Mouse (Mus musculus) heart, embryonic 14.5 days (tissue): ENCODE data around the gene Palm. TPM values are rescaled to one million over a fixed set of nuclear protein-coding genes. Genes with fewer than 3 reads are reported as not detected.

Experiments
- ATAC-seq: fragments of 200-750 bp; cut with Nextera tagmentation; 2 replicates; pipeline ENCODE4 v1.8.0; 2017; ENCODE audit warnings: low read depth, moderate TSS enrichment; ENCODE audit not compliant: insufficient number of reproducible peaks, insufficient read depth, low FRiP score
- H3K27ac ChIP-seq, 2 experiments: fragments of 200-500 bp in 1 of 2; fragments of 300-500 bp in 1 of 2; sonication (generic) in 1 of 2; replicated peaks in 1 of 2; 2 replicates each; pipeline ENCODE4 v1.5.1; 2012 to 2014; ENCODE audit warnings: low read depth in 2 of 2, low read length in 2 of 2, control low read depth in 1 of 2, mild to moderate bottlenecking in 1 of 2, mixed read lengths in 1 of 2; ENCODE audit not compliant: control insufficient read depth in 1 of 2, insufficient read depth in 1 of 2
- H3K27me3 ChIP-seq: fragments of 300-500 bp; sonication (generic); 2 replicates; pipeline ENCODE4 v1.6.1; 2014; ENCODE audit warnings: mild to moderate bottlenecking, low read length, control low read depth; ENCODE audit not compliant: control insufficient read depth, insufficient read depth
- H3K36me3 ChIP-seq: fragments of 300-500 bp; sonication (generic); 2 replicates; pipeline ENCODE4 v1.6.1; 2014; ENCODE audit warnings: mild to moderate bottlenecking, control low read depth, low read length, mixed read lengths; ENCODE audit not compliant: control insufficient read depth, insufficient read depth
- H3K4me1 ChIP-seq, 2 experiments: fragments of 200-500 bp in 1 of 2; fragments of 300-500 bp in 1 of 2; sonication (generic) in 1 of 2; 2 replicates each; pipeline ENCODE4 v1.6.1; 2012 to 2014; ENCODE audit warnings: low read length in 2 of 2, control low read depth in 1 of 2, mixed read lengths in 1 of 2; ENCODE audit not compliant: control insufficient read depth in 2 of 2, insufficient read depth in 2 of 2
- H3K4me2 ChIP-seq: fragments of 300-500 bp; sonication (generic); 2 replicates; pipeline ENCODE4 v1.6.1; 2014; ENCODE audit warnings: mild to moderate bottlenecking, low read length
- H3K4me3 ChIP-seq, 2 experiments: fragments of 200-500 bp in 1 of 2; fragments of 300-500 bp in 1 of 2; sonication (generic) in 1 of 2; 2 replicates each; pipeline ENCODE4 v1.5.1; 2012 to 2014; ENCODE audit warnings: low read length in 2 of 2, mild to moderate bottlenecking in 2 of 2, control low read depth in 1 of 2, low read depth in 1 of 2, moderate library complexity in 1 of 2; ENCODE audit not compliant: control insufficient read depth in 1 of 2, insufficient read depth in 1 of 2
- H3K9ac ChIP-seq: fragments of 300-500 bp; sonication (generic); 2 replicates; pipeline ENCODE4 v1.6.1; 2014; ENCODE audit warnings: mild to moderate bottlenecking, low read length
- H3K9me3 ChIP-seq: fragments of 300-500 bp; sonication (generic); 2 replicates; pipeline ENCODE4 v1.6.1; 2016; ENCODE audit warnings: low read length, control low read depth; ENCODE audit not compliant: control insufficient read depth
- WGBS: fragments of 180-500 bp; shearing (Covaris S2); extraction: QIAGEN DNeasy Blood & Tissue Kit; methylation state at CpG from one replicate; pipeline ENCODE4 v1.1.7; 2014; 5-methylcytosine and 5-hydroxymethylcytosine counted together
- polyA plus RNA-seq: library from polyadenylated mRNA; unstranded; fragments of >200 nt; fragmentation: Nextera tagmentation; extraction: Ambion mirVana; gene quantifications from 2 replicates; pipeline ENCODE4 v1.2.1, GENCODE M21; 2014

Gene Palm
- polyA plus RNA-seq, 1 experiment from 2014 or later: 68.1 TPM

DNA sequence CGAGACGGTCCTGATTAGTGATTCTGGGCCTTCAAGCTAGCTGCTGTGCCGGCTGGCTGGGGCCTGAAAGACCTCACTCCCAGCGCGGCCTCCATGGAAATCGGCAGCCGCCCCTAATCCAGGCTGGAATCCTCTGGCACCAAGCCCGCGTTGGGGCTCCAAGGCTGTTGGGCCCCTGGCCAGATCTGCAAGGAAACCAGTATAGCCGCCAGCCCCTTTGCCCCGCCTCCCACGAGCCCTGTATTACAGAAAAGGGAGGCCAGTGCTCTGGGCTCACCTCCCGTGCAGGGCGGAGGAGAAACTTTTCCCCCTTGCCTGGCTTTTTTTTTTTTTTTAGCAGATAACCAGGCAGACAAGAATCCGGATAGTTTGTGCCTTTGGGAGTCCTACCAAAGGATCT is 60.0 kb downstream of the Palm start:
- no peaks in the 10 kb centered on the region for H3K9me3 ChIP-seq
- H3K27me3 ChIP-seq: no peaks in the 10 kb centered on the region
- under 1% methylated on average over 15 of the region's 15 CpGs for WGBS
- peak overlapping the region; percentile 90 for H3K9ac ChIP-seq
- peaks cover 26% of the 10 kb centered on the region; the same call in 1 of the 2 replicates for H3K36me3 ChIP-seq
- peak overlapping the region; percentile 62 to 94 for H3K4me3 ChIP-seq
- H3K27ac ChIP-seq: peak overlapping the region; percentile 100
- peaks cover 46 to 53% of the 10 kb centered on the region in 2 experiments for H3K4me1 ChIP-seq
- ATAC-seq: peak; percentile 52
- peak overlapping the region; percentile 93 for H3K4me2 ChIP-seq

GRCm38 (mm10) chr10:79853860-79854795 is 60.8 kb downstream of the Palm start, which contains the start of gene Ptbp1:
Ptbp1 (plus strand) TSS chr10:79854427.
- H3K27ac ChIP-seq: peak within 1 kb of the TSS; percentile 100
- H3K27me3 ChIP-seq: no peaks in the 10 kb centered on the region
- no peaks in the 10 kb centered on the region for H3K9me3 ChIP-seq
- ATAC-seq: peak; percentile 88
- under 1% methylated on average over 75 of the region's 75 CpGs for WGBS
- peak within 1 kb of the TSS; percentile 97 for H3K4me2 ChIP-seq
- H3K4me1 ChIP-seq: peaks cover 54 to 61% of the 10 kb centered on the region in 2 experiments
- peaks cover 32% of the 10 kb centered on the region for H3K36me3 ChIP-seq
- peak within 1 kb of the TSS; percentile 99 for H3K9ac ChIP-seq
- H3K4me3 ChIP-seq: peak within 1 kb of the TSS; percentile 90 to 94

DNA sequence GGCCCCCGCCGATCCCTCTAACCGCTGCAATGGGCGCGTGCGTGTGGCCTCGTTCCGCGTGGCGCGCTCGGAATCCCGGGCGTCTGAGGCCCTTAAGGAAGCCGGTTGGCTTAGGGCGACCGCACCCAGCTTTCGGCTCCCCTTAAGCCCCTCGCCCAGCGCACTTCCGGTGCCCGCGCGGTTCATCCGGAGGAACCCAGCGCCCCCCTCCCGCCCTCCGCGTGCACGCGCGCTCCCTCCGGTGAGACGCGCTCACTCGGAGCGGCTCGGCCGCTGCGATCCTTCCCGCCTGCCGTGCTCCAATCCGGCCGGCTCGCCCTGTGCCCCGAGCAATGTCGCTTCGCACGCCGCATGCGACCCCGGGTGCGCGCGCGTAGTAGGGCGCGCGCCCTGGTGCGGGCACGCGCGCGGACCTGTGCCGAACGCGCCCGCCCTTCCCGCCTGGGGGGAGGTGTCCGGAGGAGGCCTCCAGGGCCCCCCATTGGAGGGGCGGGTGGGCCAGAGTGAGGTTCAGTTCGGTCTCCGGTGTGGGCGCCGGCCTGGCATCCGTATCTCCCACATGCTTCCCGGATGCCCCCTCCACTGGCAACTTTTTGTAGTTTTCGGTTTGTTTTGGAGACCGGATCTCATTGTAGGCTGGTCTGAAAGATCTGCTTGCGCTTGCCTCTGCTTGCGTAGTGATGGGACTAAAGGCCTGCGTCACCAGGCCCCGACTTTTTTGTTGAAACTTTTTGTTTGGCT is 61.6 kb downstream of the Palm start:
- Histone ChIP-seq H3K4me2 (peak overlapping the region; percentile 97), H3K27ac (peak overlapping the region; percentile 99 to 100), H3K27me3 (no peaks in the 10 kb centered on the region), H3K36me3 (peaks cover 40% of the 10 kb centered on the region), H3K4me1 (peaks cover 53 to 69% of the 10 kb centered on the region in 2 experiments), H3K9me3 (no peaks in the 10 kb centered on the region), H3K9ac (peak overlapping the region; percentile 99), H3K4me3 (peak overlapping the region; percentile 90 to 94)
- ATAC-seq: peak; percentile 16; the same call in 1 of the 2 replicates
- WGBS: under 1% methylated on average over 79 of the region's 83 CpGs

- Histone ChIP-seq H3K36me3 (peaks cover 47% of the 10 kb centered on the region), H3K27me3 (no peaks in the 10 kb centered on the region), H3K4me1 (peaks cover 50 to 68% of the 10 kb centered on the region in 2 experiments), H3K4me2 (peak overlapping the region; percentile 97), H3K9ac (peak overlapping the region; percentile 99), H3K27ac (peak overlapping the region; percentile 99 to 100), H3K4me3 (peak overlapping the region; percentile 90 to 94), H3K9me3 (no peaks in the 10 kb centered on the region)
- ATAC-seq: no peak
- 2% methylated on average over 10 of the region's 10 CpGs for WGBS
These were observed 62.3 kb downstream of the Palm start for GRCm38 (mm10) chr10:79855558-79856184.

DNA sequence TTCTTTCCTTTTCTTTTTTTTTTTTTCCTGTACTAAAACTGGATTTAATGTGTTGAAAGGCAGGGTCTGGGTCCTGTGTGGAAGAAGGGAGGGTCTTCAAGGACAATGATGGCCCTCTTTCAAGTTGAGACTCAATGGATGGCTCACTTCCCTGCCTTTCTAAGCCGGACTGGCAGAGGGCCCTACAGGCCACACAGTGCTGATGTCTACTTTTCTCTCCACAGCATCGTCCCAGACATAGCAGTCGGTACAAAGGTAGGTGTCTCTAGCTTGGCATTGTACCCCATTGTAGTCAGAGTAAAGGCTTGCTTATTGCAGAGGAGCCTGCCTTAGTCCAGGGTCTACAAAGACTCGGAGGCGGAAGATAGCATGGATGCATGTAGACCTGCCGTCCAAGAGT is 62.9 kb downstream of the Palm start:
- Histone ChIP-seq H3K4me2 (peak overlapping the region; percentile 97), H3K9ac (peak overlapping the region; percentile 99), H3K36me3 (peaks cover 54% of the 10 kb centered on the region), H3K27me3 (no peaks in the 10 kb centered on the region), H3K27ac (peak overlapping the region; percentile 99 to 100), H3K4me1 (peaks cover 50 to 66% of the 10 kb centered on the region in 2 experiments), H3K4me3 (peak overlapping the region; percentile 90 to 94), H3K9me3 (no peaks in the 10 kb centered on the region)
- ATAC-seq: no peak
- WGBS: 16% methylated on average over 6 of the region's 6 CpGs

DNA sequence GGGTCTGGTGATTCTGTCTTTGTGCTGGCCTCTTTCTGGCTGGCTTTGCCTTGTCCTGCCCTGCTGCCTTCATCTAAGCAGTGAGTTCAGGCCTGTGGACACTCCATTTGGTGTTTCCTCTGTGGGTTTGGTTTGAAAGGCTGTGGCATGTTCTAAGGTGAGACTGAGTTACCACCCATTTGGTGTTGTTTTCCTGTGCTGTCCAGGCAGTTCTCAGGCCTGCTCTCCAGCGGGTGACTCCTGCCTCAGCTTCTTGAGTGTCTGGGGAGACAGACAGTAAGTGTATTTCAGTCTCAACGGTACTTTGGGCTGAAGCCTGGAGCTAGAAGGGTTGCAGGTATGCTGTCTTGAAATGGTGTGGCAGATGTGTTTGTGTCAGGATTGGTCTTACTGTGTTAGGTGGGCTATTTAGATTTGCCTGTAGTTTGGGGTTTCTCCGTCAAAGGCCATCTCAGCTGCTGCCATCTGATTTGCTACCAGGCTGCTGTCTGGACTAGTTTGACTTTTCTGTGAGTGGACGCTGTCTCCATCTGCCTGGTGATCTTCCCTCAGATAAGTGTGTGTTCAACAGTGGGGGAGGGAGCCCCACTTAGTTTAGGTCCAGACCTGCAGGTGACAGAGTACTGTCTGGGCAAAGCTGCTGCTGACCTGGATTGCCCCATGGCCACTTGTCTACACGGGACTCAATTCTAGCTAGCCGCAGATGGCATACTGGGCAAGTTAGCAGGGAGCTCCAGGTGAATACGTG is 63.5 kb downstream of the Palm start:
- WGBS: 14% methylated on average over 7 of the region's 7 CpGs
- H3K36me3 ChIP-seq: peaks cover 59% of the 10 kb centered on the region
- H3K4me1 ChIP-seq: peaks cover 45 to 60% of the 10 kb centered on the region in 2 experiments

More for the DNA sequence above, 63.5 kb downstream of the Palm start:
- no peaks in the 10 kb centered on the region for H3K9me3 ChIP-seq
- H3K27me3 ChIP-seq: no peaks in the 10 kb centered on the region
- H3K9ac ChIP-seq: peak overlapping the region; percentile 99
- H3K27ac ChIP-seq: peak overlapping the region; percentile 38 to 100
- ATAC-seq: no peak
- peak overlapping the region; percentile 90 to 94 for H3K4me3 ChIP-seq
- peak overlapping the region; percentile 97 for H3K4me2 ChIP-seq
